Mouse (Mus musculus) embryonic facial prominence, embryonic 11.5 days (tissue): ENCODE measurements around the gene Smurf1. TPM values are rescaled to one million over a fixed set of nuclear protein-coding genes. Genes with fewer than 3 reads are reported as not detected.

Experiments
- ATAC-seq: fragments of 200-750 bp; cut with Nextera tagmentation; replicated peaks from 2 replicates; pipeline ENCODE4 v1.8.0; 2017; ENCODE audit warnings: low read depth; ENCODE audit not compliant: insufficient number of reproducible peaks, low FRiP score, low TSS enrichment
- DNase-seq: peaks from one replicate; pipeline ENCODE4 v3.0.0-alpha.2; 2015; ENCODE audit warnings: low spot score
- H3K27ac ChIP-seq: fragments of 300-500 bp; sonication (generic); replicated peaks from 2 replicates; pipeline ENCODE4 v1.5.1; 2014; ENCODE audit warnings: mild to moderate bottlenecking, low read depth, low read length, control low read depth
- H3K27me3 ChIP-seq: fragments of 300-500 bp; sonication (generic); 2 replicates; pipeline ENCODE4 v1.6.1; 2014; ENCODE audit warnings: mild to moderate bottlenecking, low read length, moderate library complexity, mixed read lengths; ENCODE audit not compliant: control insufficient read depth, insufficient read depth
- H3K36me3 ChIP-seq: fragments of 300-500 bp; sonication (generic); replicated peaks from 2 replicates; pipeline ENCODE4 v1.6.1; 2014; ENCODE audit warnings: low read depth, mild to moderate bottlenecking, low read length, moderate library complexity, mixed read lengths; ENCODE audit not compliant: control insufficient read depth, insufficient read depth
- H3K4me1 ChIP-seq: fragments of 300-500 bp; sonication (generic); 2 replicates; pipeline ENCODE4 v1.6.1; 2014; ENCODE audit warnings: low read length, mixed read lengths; ENCODE audit not compliant: control insufficient read depth, insufficient read depth
- H3K4me2 ChIP-seq: fragments of 300-500 bp; sonication (generic); 2 replicates; pipeline ENCODE4 v1.6.1; 2014; ENCODE audit warnings: low read depth, mild to moderate bottlenecking, control low read depth, low read length, moderate library complexity
- H3K4me3 ChIP-seq: fragments of 300-500 bp; sonication (generic); 2 replicates; pipeline ENCODE4 v1.5.1; 2014; ENCODE audit warnings: low read depth, low read length, control low read depth
- H3K9ac ChIP-seq: fragments of 300-500 bp; sonication (generic); replicated peaks from 2 replicates; pipeline ENCODE4 v1.6.1; 2014; ENCODE audit warnings: mild to moderate bottlenecking, control low read depth, low read length
- H3K9me3 ChIP-seq: fragments of 300-500 bp; sonication (generic); replicated peaks from 2 replicates; pipeline ENCODE4 v1.6.1; 2016; ENCODE audit warnings: mild to moderate bottlenecking, low read length, inconsistent platforms, mixed read lengths; ENCODE audit not compliant: control insufficient read depth
- WGBS: fragments of 180-500 bp; shearing (Covaris S2); extraction: QIAGEN DNeasy Blood & Tissue Kit; methylation state at CpG from one replicate; pipeline ENCODE4 v1.1.7; 2014; 5-methylcytosine and 5-hydroxymethylcytosine counted together
- polyA plus RNA-seq: library from polyadenylated mRNA; unstranded; fragments of >200 nt; fragmentation: Nextera tagmentation; extraction: Ambion mirVana; gene quantifications from 2 replicates; pipeline ENCODE4 v1.2.1, GENCODE M21; 2014

Gene Smurf1
- polyA plus RNA-seq, 1 experiment from 2014 or later = 16.7 TPM

DNA sequence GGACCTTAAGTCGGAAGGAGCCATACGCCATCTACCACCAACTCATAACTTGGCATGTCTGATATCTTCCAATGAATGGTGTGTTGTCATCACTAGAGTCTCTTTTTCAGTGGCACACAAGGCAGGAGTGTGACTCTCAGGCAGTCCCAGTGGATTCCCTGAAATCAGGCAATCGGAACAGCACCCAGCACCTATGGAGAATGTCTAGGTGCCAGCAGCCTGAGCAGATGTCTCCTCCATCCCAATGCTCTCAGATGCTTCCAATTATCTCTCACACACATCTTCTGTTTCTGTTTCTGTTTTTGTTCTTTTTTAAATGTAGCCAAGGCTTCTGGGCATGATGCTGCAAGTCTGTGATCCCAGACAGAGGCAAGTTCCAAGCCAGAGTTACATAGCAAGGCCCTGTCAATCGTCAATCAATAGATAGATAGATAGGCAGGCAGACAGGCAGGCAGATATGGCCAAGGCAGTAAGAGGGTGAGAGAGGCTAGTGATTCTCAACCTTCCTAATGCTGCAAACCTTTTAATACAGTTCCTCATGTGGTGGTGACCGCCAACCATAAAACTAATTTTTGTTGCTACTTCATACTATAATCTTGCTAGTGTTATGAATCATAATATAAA is 15.1 kb downstream of the Smurf1 start:
- Histone ChIP-seq H3K9ac (no peak overlapping the region), H3K4me3 (no peak overlapping the region), H3K4me1 (no peaks in the 10 kb centered on the region), H3K4me2 (no peak overlapping the region), H3K27ac (no peak overlapping the region), H3K36me3 (no peaks in the 10 kb centered on the region), H3K27me3 (no peaks in the 10 kb centered on the region), H3K9me3 (no peaks in the 10 kb centered on the region)
- no peak for ATAC-seq
- no peak for DNase-seq
- WGBS = 91% methylated on average over 5 of the region's 5 CpGs

GRCm38 (mm10) chr5:144949856-144950255 is 15.8 kb downstream of the Smurf1 start:
- 84% methylated on average over 4 of the region's 4 CpGs for WGBS
- Histone ChIP-seq H3K9ac (no peak overlapping the region), H3K9me3 (no peaks in the 10 kb centered on the region), H3K4me1 (no peaks in the 10 kb centered on the region), H3K36me3 (no peaks in the 10 kb centered on the region), H3K27me3 (no peaks in the 10 kb centered on the region), H3K4me3 (no peak overlapping the region), H3K27ac (no peak overlapping the region), H3K4me2 (no peak overlapping the region)
- no peak for DNase-seq
- no peak for ATAC-seq

- Histone ChIP-seq H3K4me1 (no peaks in the 10 kb centered on the region), H3K9ac (no peak overlapping the region), H3K36me3 (no peaks in the 10 kb centered on the region), H3K9me3 (no peaks in the 10 kb centered on the region), H3K27me3 (no peaks in the 10 kb centered on the region), H3K27ac (no peak overlapping the region; the same call in 1 of the 2 replicates), H3K4me3 (no peak overlapping the region), H3K4me2 (no peak overlapping the region)
- DNase-seq (no peak), ATAC-seq (no peak)
- 80% methylated on average over 11 of the region's 11 CpGs for WGBS
Observed at GRCm38 (mm10) chr5:144948422-144948821, 17.2 kb downstream of the Smurf1 start.

GRCm38 (mm10) chr5:144948002-144948401 is 17.6 kb downstream of the Smurf1 start:
- no peaks in the 10 kb centered on the region for H3K36me3 ChIP-seq
- DNase-seq (no peak), ATAC-seq (no peak)
- no peak overlapping the region for H3K4me3 ChIP-seq
- H3K9me3 ChIP-seq = no peaks in the 10 kb centered on the region
- no peaks in the 10 kb centered on the region for H3K4me1 ChIP-seq
- H3K27ac ChIP-seq = no peak overlapping the region
- H3K4me2 ChIP-seq = no peak overlapping the region
- H3K27me3 ChIP-seq = no peaks in the 10 kb centered on the region
- WGBS = 86% methylated on average over 1 of the region's 1 CpGs
- no peak overlapping the region for H3K9ac ChIP-seq

DNA sequence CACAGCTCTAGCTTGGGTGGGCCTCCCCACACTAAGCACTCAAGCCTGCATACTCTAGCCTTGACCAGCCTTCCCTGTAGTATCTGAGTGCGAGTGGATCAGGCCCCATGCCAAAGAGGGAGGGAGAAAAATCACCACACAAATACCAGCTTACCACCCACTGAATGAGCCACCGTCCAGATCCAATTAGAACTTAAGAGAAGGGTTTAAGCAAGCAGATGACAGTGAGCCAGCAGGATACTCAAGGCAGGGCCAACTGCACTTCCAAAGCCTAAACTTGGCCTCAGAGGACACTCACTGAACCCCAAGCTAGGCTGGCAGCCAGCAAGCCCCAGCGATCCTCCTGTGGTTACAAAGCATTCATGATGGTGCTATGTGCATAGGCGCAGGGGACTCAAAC is 19.6 kb downstream of the Smurf1 start:
- no peak for DNase-seq
- ATAC-seq = no peak
- 83% methylated on average over 4 of the region's 4 CpGs for WGBS
- Histone ChIP-seq H3K4me1 (no peaks in the 10 kb centered on the region), H3K9ac (no peak overlapping the region), H3K27me3 (no peaks in the 10 kb centered on the region), H3K27ac (no peak overlapping the region), H3K9me3 (no peaks in the 10 kb centered on the region), H3K36me3 (no peaks in the 10 kb centered on the region), H3K4me3 (no peak overlapping the region), H3K4me2 (no peak overlapping the region)

- Histone ChIP-seq H3K9ac (no peak overlapping the region), H3K27ac (no peak overlapping the region), H3K27me3 (no peaks in the 10 kb centered on the region), H3K4me2 (no peak overlapping the region), H3K36me3 (no peaks in the 10 kb centered on the region), H3K4me3 (no peak overlapping the region), H3K4me1 (no peaks in the 10 kb centered on the region), H3K9me3 (no peaks in the 10 kb centered on the region)
- WGBS = 63% methylated on average over 7 of the region's 7 CpGs
- DNase-seq (no peak), ATAC-seq (no peak)
Observed at GRCm38 (mm10) chr5:144944932-144945331, 20.7 kb downstream of the Smurf1 start.

DNA sequence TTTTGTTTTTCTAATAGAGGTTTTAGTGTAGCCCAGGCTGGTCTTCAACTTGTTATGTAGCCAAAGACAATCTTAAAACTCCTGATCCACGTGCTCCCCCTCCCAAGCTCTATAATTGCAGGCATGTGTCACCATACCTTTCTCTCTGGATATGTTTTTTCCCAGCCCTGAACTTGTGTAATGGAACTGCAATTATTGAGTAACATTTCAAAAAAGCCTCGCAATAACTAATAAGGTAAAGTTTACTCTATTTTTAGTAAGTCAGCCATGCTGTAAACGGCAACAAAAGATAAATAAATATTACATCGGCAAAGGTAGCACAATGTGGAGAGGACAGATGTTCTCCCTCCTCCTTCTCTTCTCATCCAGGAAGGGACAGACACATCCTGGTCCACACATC is 21.3 kb downstream of the Smurf1 start:
- ATAC-seq (no peak), DNase-seq (no peak)
- no peak overlapping the region for H3K9ac ChIP-seq
- no peaks in the 10 kb centered on the region for H3K36me3 ChIP-seq
- no peaks in the 10 kb centered on the region for H3K4me1 ChIP-seq
- WGBS = 79% methylated on average over 4 of the region's 4 CpGs
- no peak overlapping the region for H3K4me2 ChIP-seq
- no peaks in the 10 kb centered on the region for H3K9me3 ChIP-seq
- no peak overlapping the region for H3K4me3 ChIP-seq
- no peak overlapping the region for H3K27ac ChIP-seq
- H3K27me3 ChIP-seq = no peaks in the 10 kb centered on the region

DNA sequence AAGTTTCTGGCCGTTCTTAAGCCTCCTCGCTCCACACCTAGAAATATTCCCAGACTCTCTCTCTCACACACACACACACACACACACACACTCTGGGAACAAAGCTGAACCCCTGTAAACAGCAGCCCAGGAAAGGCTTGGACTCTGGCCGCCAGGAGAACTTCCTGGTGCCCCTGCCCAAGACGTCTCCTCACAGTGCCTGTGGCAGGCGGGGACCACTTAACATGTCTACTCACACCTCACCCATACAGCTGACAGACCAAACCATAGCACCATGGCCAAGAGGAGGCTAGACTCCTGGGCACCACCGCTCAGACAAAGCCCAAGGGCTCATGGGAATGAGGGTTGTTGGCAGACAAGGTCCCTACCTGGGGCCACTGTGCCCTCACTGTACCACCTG is 22.3 kb downstream of the Smurf1 start:
- Histone ChIP-seq H3K27ac (no peak overlapping the region), H3K4me1 (no peaks in the 10 kb centered on the region), H3K27me3 (no peaks in the 10 kb centered on the region), H3K36me3 (no peaks in the 10 kb centered on the region), H3K9ac (no peak overlapping the region), H3K4me3 (no peak overlapping the region), H3K4me2 (no peak overlapping the region), H3K9me3 (no peaks in the 10 kb centered on the region)
- ATAC-seq (no peak), DNase-seq (no peak)
- 83% methylated on average over 6 of the region's 6 CpGs for WGBS
